Mouse (Mus musculus) NIH3T3 (cell line): ENCODE data around the gene Plk1.

Experiments used
- DNase-seq: peaks from one replicate; pipeline ENCODE4 v3.0.0-alpha.2; 2012; ENCODE audit warnings: low read depth

Plk1 gene

DNA sequence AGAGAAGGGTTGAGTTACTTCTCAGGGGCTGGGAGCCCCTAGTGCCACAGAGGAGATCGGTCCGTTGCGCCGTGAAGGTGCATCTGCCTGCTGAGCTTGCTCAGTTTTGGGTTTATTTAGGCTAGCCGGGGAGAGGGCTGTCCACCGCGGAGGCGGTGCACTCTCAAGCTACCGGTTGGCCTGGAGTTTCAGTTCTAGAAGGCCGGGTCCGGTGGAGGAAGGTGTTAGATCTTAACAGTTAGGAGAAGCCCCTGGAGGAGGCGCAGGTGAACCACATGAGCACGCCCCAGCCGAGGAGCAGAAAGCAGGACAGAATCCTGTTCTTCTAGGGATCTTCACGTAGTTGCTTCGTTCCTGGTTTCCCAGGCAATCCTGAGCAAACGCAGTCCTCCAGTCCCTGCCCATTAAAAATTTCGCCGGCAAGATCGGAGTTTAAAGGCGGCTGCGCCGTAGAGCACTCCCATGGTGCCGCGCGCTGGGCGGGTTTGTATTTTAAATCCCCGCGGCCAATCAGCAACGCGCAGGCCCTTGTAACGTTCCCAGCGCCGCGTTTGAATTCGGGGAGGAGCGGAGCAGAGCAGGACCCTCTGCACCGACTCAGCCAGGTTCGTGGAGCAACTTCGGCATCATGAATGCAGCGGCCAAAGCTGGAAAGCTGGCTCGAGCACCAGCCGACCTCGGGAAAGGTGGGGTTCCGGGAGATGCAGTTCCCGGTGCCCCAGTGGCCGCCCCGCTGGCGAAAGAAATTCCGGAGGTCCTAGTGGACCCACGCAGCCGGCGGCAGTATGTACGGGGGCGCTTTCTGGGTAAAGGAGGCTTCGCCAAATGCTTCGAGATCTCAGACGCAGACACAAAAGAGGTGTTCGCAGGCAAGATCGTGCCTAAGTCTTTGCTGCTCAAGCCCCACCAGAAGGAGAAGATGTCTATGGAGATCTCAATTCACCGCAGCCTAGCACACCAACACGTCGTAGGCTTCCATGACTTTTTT lies at the start of gene Plk1:
TSS of gene Plk1 (plus strand) at position 525 of the 988 bp plus-strand sequence.
- DNase-seq = peak; percentile 91

DNA sequence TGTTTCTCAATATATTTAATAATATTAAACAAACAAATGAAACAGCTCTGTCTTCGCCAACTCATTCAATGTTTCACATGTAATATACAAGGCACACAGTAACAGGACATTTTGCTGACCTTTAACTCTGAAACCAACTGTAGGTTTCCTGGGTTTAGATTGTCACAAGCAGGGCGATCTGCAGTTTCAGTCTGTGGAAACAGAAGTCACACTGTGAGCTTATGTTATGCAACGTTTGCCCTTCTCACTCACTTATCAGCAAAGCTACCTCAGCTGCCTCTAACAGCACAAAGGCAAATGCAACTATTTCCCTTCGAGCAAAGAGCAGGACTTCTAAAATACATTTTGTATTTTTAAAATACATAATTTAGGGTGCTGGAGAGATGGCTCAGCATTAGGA lies 35.7 kb upstream of the Plk1 start:
- no peak for DNase-seq

DNA sequence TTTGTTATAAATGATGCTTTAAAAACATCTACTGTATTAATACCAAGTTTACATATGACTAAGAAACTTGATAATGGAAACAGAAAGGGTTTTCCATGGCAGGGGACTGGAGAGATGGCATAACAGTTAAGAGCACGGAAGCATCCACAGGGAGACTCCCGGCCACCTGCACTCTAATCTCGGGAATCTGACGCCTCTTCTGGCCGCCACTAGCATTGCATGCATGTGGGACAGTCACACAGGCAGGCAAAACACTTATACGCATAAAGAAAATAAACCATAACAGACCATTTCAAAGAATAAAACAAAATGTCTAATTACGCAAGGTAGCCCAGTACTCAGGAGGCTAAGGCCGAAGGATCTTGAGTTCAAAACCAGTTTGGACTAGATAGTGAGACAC lies 33.6 kb upstream of the Plk1 start:
- DNase-seq = no peak

DNA sequence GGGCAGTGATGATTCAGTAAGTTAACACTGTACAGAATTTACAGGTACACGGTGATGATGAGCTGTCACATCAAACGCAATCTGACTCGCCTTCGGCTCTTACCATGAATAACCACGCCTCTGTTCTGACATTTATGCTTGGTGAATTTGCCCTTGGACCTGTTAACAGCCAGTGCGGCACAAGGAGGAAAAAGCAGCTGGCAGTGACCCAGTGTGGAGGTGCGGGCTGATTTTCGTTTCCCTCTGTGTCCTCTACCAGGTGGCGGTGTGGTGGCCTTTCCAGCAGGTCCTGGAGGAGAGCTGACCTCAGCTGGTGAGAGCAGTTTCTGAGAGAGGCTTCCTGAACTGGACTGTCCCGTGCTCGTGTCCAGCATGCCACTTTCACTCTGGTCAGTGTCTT lies 32.3 kb upstream of the Plk1 start:
- no peak for DNase-seq

DNA sequence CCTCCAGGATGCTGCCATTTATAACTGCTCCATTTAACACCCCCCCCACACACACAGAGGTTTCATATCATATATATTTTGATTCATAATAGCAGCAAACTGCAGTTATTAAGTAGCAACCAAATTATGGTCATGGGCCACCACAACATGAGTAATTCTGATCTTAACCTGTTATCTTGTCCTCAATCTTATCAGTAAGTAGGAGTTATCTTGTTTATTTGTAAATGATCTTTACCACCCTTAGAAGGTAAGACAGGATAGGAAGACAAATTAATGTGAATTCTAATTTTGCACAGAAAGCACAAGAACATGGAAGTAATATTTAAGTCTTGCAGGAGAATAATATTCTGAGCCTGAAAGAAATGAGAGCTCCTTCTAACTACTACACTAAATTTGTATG lies 27.4 kb upstream of the Plk1 start:
- no peak for DNase-seq

DNA sequence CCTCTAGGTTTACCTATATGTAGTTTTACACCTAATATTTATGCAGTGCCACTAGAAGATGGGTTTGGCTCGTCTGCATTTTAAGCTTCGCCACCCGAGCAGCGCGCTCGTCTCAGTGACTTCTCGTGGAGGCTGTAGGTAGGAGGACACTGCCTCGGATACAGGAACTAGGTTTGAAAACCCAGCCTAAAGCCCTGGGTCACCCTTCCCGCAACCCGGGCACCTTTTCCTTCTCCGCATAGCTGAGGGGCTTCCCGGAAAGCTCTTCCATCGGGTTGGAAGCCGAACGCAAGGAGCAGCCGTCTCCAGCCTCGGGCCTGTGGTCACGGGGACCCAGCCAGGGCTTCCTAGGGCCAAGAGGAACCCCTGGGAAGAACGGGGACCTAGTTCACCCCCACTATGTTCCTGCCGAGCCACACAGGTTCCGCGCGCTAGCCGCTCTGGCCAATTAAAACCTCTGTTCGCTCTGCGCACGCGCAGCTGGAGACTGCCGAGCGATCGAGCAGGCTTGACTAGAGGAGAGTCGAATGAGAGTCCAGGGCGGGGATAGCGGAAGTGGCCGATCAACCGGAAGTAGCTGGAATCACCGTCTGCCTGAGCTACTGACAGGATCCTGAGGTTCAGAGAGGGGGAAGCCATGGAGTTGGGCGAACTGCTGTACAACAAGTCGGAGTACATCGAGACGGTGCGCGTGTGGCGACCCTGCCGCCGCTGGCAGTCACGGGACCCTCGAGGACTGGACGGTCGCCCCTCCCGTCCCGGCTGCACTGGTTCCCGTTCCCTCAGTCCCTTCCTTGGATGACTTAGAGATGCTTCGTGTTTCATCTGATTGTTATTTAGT lies 26.5 kb upstream of the Plk1 start, which contains the start of the genes Palb2 and Dctn5:
TSS of gene Palb2 (minus strand) at position 489 of the 841 bp plus-strand sequence.
TSS of gene Dctn5 (plus strand) at position 545 of the 841 bp plus-strand sequence.
- DNase-seq = peak; percentile 97

DNA sequence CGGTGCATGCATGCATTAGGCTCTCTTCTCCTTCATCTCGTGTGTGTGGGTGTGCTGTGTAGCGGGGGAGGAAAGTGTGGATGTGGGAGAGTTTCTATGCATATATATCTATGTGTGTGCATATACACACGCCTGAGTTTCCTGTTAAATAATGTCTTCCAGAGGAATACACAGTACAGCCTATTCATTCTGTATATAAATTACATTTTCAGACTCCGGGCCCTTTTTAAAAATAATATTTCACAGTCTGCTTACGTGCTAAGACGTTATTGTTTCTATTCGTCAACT lies 26.0 kb upstream of the Plk1 start:
- DNase-seq = no peak

DNA sequence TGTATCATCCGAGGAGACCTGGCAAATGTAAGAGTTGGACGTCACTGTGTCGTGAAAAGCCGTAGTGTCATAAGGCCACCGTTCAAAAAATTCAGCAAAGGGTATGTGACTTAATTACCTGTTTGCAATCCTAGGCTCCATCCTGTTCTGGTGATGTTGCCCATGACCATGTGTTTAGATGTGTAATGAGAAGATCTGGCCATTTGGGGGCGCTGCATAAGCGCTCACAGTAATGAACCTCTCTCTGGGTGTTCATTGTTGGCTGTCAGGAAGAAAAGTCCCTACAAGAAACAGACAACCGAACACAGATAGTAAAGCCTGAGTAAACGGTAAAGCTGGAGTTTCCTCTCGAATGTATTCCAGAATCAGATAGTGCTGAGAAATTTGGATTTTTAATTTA lies 24.2 kb upstream of the Plk1 start:
- peak; percentile 54 for DNase-seq

DNA sequence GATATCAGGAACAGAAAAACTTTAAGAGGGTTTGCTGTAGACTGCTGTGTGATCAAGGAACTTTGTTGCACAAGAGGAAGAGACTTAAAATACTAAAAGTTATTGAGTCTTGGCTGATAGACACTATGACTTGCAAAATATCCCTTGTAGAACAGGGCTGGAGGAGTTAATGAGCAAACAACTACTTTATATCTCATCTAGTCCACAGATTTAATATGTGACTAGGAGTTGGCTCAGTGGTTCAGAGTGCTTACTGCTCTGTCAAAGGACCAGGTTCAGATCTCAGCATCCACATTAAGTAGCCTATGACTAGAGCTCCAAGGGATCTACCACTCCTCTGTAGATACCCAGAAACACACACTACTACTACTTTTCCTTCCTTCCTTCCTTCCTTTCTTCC lies 22.2 kb upstream of the Plk1 start:
- no peak for DNase-seq

DNA sequence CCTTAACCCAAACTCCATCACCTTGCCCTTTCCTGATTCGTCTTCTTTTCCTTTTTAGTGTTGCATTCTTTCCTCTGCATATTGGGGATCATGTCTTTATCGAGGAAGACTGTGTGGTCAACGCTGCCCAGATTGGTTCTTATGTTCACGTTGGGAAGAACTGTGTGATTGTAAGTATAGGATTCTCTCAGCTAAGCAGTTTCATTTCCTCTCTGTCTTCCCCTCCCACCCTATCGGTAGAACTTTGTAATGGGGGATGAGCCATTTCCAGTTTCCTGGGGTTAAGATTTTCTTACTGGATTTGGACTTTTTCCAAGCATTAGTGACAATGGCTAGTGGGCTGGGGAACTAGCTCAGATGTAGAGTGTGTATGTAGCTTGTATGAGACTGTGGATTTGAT lies 21.0 kb upstream of the Plk1 start:
- DNase-seq = no peak

DNA sequence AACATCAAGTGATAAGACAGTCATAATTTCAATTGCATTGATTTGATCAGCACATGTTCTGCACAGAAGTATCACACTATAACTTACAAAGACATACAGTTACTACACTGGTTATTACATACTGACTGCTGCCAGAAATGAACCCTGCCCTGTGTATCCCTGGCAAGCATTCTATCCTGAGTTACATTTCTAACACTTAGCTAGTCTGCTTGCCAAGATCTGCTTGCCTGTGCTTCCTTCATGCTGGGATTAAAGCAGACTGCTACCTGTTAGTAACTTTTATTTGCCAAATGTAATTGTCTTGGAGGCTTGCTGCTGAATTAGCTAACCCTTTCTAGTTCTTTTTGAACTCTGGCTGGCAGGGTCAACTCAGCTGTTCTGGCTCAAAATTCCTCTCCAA lies 18.2 kb upstream of the Plk1 start:
- DNase-seq = no peak

DNA sequence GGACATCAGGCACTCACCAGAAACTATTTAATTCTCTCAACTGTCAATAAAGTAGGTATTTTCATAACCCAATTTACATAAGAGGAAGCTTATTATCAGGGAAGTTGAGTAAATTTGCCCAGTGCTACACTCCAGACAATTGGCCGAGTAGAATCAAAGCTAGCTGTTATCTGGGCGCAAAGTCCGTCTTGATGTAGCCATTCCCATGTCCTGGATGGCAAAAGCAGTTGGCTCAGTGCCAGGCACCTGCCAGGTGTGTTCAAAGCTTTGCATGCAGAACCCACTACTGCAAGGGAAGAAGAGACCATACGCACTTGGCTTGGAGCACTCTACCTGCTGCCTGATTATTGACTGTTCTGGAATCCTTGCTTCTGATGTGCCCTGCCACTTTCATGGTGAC lies 6.8 kb upstream of the Plk1 start:
- no peak for DNase-seq

DNA sequence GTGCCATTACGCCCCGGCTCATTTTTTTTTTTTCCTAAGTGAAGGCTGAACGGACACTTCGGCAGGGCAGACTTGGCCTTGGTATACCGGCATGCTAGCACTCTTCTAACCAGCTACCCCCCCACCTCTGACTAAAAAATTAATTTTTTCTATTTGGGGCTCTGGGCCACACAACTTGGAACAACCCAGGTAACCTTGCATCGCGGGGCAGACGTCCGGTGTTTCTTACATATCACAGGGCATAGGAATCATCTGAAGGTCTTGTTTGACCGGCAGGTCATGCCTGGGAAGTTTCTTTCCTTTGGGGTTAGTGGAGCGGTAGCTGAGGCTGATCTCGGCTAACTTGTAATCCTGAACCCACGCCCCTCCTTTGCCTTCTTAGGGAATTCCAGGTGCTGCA lies 751 bp upstream of the Plk1 start:
- DNase-seq = no peak

DNA sequence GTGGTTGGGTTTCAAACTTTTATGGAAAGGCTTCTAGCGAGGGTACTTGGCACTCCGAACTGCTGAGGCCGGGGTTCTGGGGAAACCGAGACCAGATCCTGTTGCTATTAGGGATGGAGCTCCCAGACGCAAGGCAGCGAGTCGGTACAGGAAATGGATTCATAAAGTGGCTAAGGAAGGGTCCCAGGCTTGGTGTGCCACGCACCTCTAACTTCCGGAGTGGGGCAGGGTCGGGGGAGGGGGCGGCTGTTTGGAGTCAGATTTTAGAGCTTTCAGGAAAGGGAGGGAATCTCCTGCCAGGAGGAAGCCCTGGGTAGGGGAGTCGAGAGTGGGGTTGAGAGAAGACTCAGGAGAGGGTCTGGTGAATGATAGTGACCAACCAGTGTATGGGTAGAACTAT lies 798 bp downstream of the Plk1 start:
- no peak for DNase-seq

DNA sequence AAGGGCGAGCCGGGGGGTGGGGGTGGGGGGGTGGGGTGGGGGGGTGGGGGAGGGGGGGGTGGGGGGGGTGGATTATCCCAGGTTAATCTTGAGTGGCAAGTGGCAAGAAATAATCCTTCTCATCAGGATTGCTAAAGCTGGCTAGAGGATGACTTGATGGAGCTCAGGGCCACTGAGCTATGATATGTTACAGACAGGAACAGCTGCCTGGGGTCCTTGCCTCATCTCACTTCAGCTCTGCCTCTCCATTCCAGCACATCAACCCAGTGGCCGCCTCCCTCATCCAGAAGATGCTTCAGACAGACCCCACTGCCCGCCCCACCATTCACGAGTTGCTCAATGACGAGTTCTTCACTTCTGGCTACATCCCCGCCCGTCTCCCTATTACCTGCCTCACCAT lies 4.5 kb downstream of the Plk1 start:
- DNase-seq = no peak

DNA sequence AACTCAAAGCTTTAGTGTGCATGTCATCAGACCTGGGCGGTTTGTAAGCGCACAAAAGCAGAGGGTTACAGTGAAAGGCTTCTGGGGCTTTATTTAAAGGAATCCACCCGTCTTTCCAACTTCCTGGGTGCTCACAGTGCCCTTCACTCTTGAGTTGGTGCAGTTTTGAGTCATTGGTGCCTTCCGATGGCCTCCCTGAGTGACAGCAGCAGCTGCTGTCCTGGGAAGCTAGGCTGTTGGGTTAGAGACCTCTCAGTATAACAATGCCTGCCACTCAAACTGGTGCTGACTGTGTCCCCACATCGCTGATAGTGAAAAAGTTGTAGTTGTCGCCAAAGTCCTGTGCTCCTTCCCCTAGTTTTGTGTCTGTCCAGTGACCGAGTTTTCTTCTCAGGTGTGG lies 8.0 kb downstream of the Plk1 start:
- no peak for DNase-seq

DNA sequence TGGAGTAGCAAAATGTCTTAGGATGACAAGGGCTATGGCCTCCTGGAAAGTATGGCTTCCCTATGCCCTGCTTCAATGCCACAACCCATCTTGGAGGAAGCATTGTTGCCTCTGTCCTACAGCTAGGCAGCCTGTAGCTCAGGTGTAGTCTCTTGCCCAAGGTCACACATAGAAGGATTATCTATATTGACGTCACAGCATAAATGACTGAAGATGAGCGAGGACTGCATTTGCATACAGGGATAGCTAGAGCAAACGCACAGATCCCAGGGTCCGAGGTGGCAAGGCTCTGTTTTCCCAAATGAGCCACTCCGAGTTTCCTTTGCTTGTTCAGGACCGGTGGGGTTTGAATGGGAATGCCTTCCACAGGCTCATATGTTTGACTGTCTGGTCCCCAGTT lies 11.5 kb downstream of the Plk1 start:
- no peak for DNase-seq

DNA sequence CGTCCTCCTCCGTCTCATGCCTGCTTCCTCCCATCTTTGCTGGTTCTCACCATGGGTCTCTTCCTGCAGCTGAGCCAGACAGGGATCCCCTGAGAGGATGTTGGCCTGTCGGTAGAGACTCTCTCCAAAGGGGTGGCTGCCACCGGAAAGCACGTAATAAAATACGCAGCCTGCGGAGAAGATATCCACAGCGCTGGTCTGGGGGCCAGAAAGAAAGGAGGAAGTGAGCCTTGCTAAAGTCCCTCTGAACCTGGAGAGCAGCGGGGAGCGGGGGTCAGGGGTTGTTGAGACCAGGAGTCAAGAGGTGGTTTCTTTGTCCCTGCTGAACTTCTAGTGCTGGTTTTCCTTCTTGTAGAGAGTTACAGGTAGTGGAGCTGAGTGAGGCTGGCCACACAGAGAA lies 12.4 kb downstream of the Plk1 start:
- no peak for DNase-seq

DNA sequence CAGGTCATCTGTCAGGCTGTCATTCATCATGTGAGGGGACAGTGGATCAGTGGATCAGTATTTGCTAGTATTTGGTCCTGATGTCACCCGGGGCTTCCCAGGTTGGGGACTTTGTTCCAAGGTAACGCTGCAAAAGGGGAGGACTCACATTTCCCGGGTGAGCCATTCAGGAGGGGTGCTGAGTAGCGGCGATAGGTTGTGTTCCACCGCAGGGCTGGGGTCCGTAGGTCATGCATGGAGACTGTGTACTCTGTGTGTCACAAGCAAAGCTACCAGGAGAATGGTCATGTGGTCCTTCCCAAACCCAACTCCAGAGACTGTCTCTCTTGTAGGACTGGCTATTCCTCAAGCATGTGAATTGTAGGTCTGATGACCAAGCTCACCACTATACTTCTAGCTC lies 21.5 kb downstream of the Plk1 start:
- DNase-seq = no peak

DNA sequence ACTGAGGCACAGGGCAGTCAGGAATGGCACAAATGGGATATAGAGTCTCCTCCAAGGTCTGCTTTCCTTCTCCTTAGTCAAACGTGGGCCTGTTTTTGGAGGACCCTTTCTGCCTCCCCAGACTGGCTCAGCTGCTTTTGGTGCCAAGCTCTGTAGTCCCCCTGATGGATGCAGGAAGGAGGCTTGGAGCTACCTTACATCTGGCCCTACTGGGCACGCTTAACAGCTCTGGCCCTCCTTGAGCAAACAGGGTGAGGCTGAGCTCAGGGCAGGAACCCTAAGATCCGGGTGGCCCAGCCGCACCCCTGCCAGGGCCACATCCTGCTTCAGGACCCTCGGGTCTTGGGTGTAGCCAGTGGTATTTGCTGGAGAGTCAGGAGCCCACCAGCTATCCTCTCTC lies 25.3 kb downstream of the Plk1 start:
- DNase-seq = no peak

DNA sequence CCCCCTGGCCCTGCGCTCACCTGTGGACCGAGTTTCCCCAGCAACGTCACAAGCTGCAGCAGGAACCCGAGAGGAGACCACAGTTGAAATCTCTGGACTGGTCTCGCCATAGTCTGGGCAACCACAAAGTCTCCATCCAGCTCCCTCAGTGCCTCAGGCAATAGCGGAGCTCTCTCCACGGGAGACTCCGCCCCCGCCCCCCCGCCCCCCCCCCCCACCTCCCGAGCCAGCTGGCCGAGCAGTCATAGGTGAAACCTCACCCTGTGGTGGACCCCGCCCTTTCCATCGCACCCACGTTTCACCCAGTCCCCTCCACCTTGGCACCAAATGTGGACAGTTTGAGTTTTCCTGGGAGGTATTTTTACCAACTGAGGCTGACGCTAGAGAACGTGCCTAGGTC lies 26.8 kb downstream of the Plk1 start, which contains the start of gene Ern2:
TSS of gene Ern2 (minus strand) at position 165 of the 400 bp plus-strand sequence.
- no peak for DNase-seq

DNA sequence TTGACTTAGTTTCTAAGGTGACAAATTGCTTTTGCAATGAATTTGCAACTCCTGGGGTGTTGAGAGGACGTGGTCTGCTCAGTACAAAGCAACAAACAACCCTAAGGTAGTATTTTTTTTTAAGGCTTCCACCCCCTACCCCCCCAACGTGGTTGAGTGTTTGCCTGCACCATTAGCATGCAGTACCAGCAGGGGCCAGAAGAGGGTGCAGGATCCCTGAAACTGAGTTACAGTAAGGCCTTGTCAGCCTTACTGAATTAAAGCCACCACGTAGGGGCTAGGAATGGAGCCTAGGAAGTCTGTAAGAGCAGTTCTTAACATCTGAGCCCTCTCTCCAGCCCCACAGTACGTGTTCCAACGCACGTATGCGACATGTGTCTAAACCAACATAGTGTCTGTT lies 30.2 kb downstream of the Plk1 start:
- DNase-seq = peak; percentile 71

DNA sequence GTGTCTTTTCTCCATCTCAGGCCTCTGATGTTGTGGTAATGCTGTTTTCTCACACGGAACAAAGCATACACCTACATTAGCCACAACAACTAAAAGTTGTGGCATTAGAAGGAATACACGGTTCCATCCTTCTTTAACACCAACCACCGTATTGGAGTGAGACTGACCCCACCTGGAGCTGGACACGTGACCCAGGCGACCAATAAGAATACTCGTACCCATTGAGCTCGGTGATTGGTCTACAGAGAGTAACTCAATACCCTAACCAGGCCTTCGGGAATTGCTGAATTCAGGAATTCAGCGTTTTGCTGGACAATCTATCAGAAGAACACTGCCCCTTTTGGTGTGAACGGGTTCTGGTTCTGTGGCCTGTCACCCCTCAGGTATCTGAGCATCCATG lies 31.9 kb downstream of the Plk1 start:
- DNase-seq = no peak
